In the genomic region with DNA sequence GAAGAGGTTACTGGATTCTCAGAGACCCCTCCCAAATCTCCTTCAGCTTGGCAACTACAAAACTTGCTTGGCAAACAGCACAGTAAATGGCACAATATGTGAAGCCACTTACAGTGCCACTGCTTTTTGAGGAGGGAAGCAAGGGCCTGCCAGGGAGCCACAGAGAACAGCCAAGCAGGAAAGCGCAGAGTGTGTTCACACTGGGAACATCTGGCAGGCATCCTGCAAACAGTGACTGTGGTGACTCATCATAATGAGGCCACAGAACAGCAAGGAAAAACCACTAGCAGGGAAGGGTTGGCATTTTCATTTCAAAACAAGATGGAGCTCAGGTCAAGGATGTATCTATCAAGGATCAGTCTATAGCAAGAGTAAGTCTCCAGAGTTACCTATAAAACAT, we compare ENCODE assay signal across 8 mouse cellular contexts. TPM values are rescaled to one million over a fixed set of nuclear protein-coding genes. Genes with fewer than 3 reads are reported as not detected.
DNase-seq lines count a peak whose midpoint lies in the region; ATAC-seq and TF ChIP-seq lines count a peak whose summit lies in the region.

No protein-coding gene starts in this region.

- H3K9ac ChIP-seq in midbrain, embryonic 14.5 days (replicated peaks; ENCODE audit: low read length), result no peak overlapping the region
- no peak overlapping the region for H3K9ac ChIP-seq in midbrain, embryonic 16.5 days (ENCODE audit: low read depth, low read length)
- H3K9ac ChIP-seq in liver, postnatal 0 days (replicated peaks), result 0 out of 2 replicates have a peak overlapping the region, but pooled peaks have one; percentile 13
- no peak overlapping the region for H3K9ac ChIP-seq in stomach, postnatal 0 days (ENCODE audit: low read length)
- no peak overlapping the region for H3K9ac ChIP-seq in forebrain, embryonic 11.5 days (ENCODE audit: low read length)

- H3K4me1 ChIP-seq in midbrain, embryonic 14.5 days (ENCODE audit: control insufficient read depth, insufficient read depth, low read length), result no peaks in the 10 kb centered on the region
- H3K4me1 ChIP-seq in midbrain, embryonic 16.5 days (ENCODE audit: control insufficient read depth, insufficient read depth, low read length), result no peaks in the 10 kb centered on the region
- H3K4me1 ChIP-seq in bone marrow macrophage, adult 2 months (ENCODE audit: control insufficient read depth, insufficient read depth, low read length), result peaks cover 57% of the 10 kb centered on the region
- peaks cover 48% of the 10 kb centered on the region for H3K4me1 ChIP-seq in liver, postnatal 0 days (ENCODE audit: insufficient read depth)
- peaks cover 8% of the 10 kb centered on the region; the same call in 1 of the 2 replicates for H3K4me1 ChIP-seq in stomach, postnatal 0 days (replicated peaks; ENCODE audit: control insufficient read depth, insufficient read depth)
- H3K4me1 ChIP-seq in forebrain, embryonic 11.5 days (replicated peaks; ENCODE audit: control insufficient read depth, insufficient read depth, low read length), result no peaks in the 10 kb centered on the region

- H3K4me2 ChIP-seq in midbrain, embryonic 14.5 days (ENCODE audit: low read length), result no peak overlapping the region
- H3K4me2 ChIP-seq in midbrain, embryonic 16.5 days (ENCODE audit: low read length), result no peak overlapping the region
- peak overlapping the region; percentile 1; the same call in 1 of the 2 replicates for H3K4me2 ChIP-seq in liver, postnatal 0 days (ENCODE audit: low read depth, low read length)
- no peak overlapping the region for H3K4me2 ChIP-seq in stomach, postnatal 0 days (replicated peaks; ENCODE audit: low read depth)
- no peak overlapping the region for H3K4me2 ChIP-seq in forebrain, embryonic 11.5 days (ENCODE audit: low read depth, low read length, severe bottlenecking)

- H3K27ac ChIP-seq in midbrain, embryonic 14.5 days (replicated peaks; ENCODE audit: low read depth, low read length), result no peak overlapping the region
- no peak overlapping the region for H3K27ac ChIP-seq in midbrain, embryonic 16.5 days (ENCODE audit: low read length)
- H3K27ac ChIP-seq in bone marrow macrophage, adult 2 months (ENCODE audit: insufficient read depth, low read depth, low read length), result peak overlapping the region; percentile 40
- H3K27ac ChIP-seq in liver, postnatal 0 days (ENCODE audit: low read depth), result peak overlapping the region; percentile 69
- peak overlapping the region; percentile 61; the same call in 1 of the 2 replicates for H3K27ac ChIP-seq in stomach, postnatal 0 days (replicated peaks)
- H3K27ac ChIP-seq in forebrain, embryonic 11.5 days (ENCODE audit: low read depth, low read length), result no peak overlapping the region

- DNase-seq in midbrain, embryonic 14.5 days, result peak; percentile 14
- peak; percentile 74 for DNase-seq in kidney, postnatal 10 days
- peak; percentile 66 for DNase-seq in liver, postnatal 0 days
- DNase-seq in stomach, postnatal 0 days (ENCODE audit: low spot score), result peak; percentile 69
- DNase-seq in forebrain, embryonic 11.5 days (ENCODE audit: low spot score), result no peak

- no peak for TF ChIP-seq POLR2A in bone marrow macrophage, adult 2 months (IDR thresholded peaks at IDR 0.05; ENCODE audit: borderline replicate concordance, low read depth, low read length)

- no peaks in the 10 kb centered on the region for H3K9me3 ChIP-seq in midbrain, embryonic 14.5 days (ENCODE audit: control insufficient read depth, low read length)
- no peaks in the 10 kb centered on the region for H3K9me3 ChIP-seq in midbrain, embryonic 16.5 days (replicated peaks; ENCODE audit: control insufficient read depth, low read length, poor library complexity, severe bottlenecking)
- no peaks in the 10 kb centered on the region for H3K9me3 ChIP-seq in liver, postnatal 0 days (ENCODE audit: low read length)
- no peaks in the 10 kb centered on the region for H3K9me3 ChIP-seq in stomach, postnatal 0 days (ENCODE audit: control insufficient read depth, low read length)
- no peaks in the 10 kb centered on the region for H3K9me3 ChIP-seq in forebrain, embryonic 11.5 days (ENCODE audit: control insufficient read depth, low read length)

- H3K27me3 ChIP-seq in midbrain, embryonic 14.5 days (ENCODE audit: control insufficient read depth, insufficient read depth, low read length), result no peaks in the 10 kb centered on the region
- H3K27me3 ChIP-seq in midbrain, embryonic 16.5 days (ENCODE audit: control insufficient read depth, insufficient read depth, low read depth, low read length), result no peaks in the 10 kb centered on the region
- no peaks in the 10 kb centered on the region for H3K27me3 ChIP-seq in liver, postnatal 0 days (ENCODE audit: insufficient read depth, low read length)
- H3K27me3 ChIP-seq in stomach, postnatal 0 days (ENCODE audit: control insufficient read depth, insufficient read depth, low read length), result no peaks in the 10 kb centered on the region
- H3K27me3 ChIP-seq in forebrain, embryonic 11.5 days (ENCODE audit: control insufficient read depth, insufficient read depth, low read length), result no peaks in the 10 kb centered on the region

- no peak overlapping the region for H3K4me3 ChIP-seq in midbrain, embryonic 14.5 days (replicated peaks; ENCODE audit: low read depth, low read length)
- no peak overlapping the region for H3K4me3 ChIP-seq in midbrain, embryonic 16.5 days (ENCODE audit: low read depth, low read length)
- H3K4me3 ChIP-seq in bone marrow macrophage, adult 2 months (ENCODE audit: insufficient read depth, low read length), result no peak overlapping the region
- H3K4me3 ChIP-seq in liver, postnatal 0 days (ENCODE audit: low read depth, low read length), result no peak overlapping the region
- H3K4me3 ChIP-seq in stomach, postnatal 0 days (ENCODE audit: low read depth, low read length), result no peak overlapping the region
- no peak overlapping the region for H3K4me3 ChIP-seq in forebrain, embryonic 11.5 days (ENCODE audit: low read depth, low read length)

- no peak for TF ChIP-seq CTCF in bone marrow macrophage, adult 2 months (IDR thresholded peaks at IDR 0.05; ENCODE audit: low read depth, low read length)
- TF ChIP-seq CTCF in liver, postnatal 0 days (IDR thresholded peaks at IDR 0.05; ENCODE audit: low read depth), result no peak
- no peak for TF ChIP-seq CTCF in stomach, postnatal 0 days (IDR thresholded peaks at IDR 0.05; ENCODE audit: low read depth)

- H3K36me3 ChIP-seq in midbrain, embryonic 14.5 days (ENCODE audit: control insufficient read depth, insufficient read depth, low read length), result no peaks in the 10 kb centered on the region
- no peaks in the 10 kb centered on the region for H3K36me3 ChIP-seq in midbrain, embryonic 16.5 days (ENCODE audit: control insufficient read depth, insufficient read depth, low read length)
- no peaks in the 10 kb centered on the region for H3K36me3 ChIP-seq in liver, postnatal 0 days (replicated peaks; ENCODE audit: insufficient read depth, low read length)
- no peaks in the 10 kb centered on the region for H3K36me3 ChIP-seq in stomach, postnatal 0 days (ENCODE audit: control insufficient read depth, insufficient read depth, low read length)
- H3K36me3 ChIP-seq in forebrain, embryonic 11.5 days (ENCODE audit: control insufficient read depth, insufficient read depth, low read length), result no peaks in the 10 kb centered on the region

- 83% methylated on average over 1 of the region's 1 CpGs for WGBS in midbrain, embryonic 14.5 days
- WGBS in midbrain, embryonic 16.5 days, result 67% methylated on average over 1 of the region's 1 CpGs
- WGBS in liver, postnatal 0 days (ENCODE audit: insufficient replicate concordance), result 43% methylated on average over 1 of the region's 1 CpGs
- 12% methylated on average over 1 of the region's 1 CpGs for WGBS in stomach, postnatal 0 days
- 79% methylated on average over 1 of the region's 1 CpGs for WGBS in forebrain, embryonic 11.5 days

- TF ChIP-seq EP300 in liver, postnatal 0 days (IDR thresholded peaks at IDR 0.05; ENCODE audit: low read depth), result no peak
- no peak for TF ChIP-seq EP300 in stomach, postnatal 0 days (optimal IDR thresholded peaks at IDR 0.05)

- no peak for ATAC-seq in midbrain, embryonic 14.5 days (ENCODE audit: low FRiP score, low TSS enrichment)
- no peak; the same call in 1 of the 2 replicates for ATAC-seq in midbrain, embryonic 16.5 days
- peak; percentile 81 for ATAC-seq in granulocyte monocyte progenitor cell, adult 5-6 weeks (replicated peaks; ENCODE audit: poor library complexity, severe bottlenecking)
- peak; percentile 82 for ATAC-seq in liver, postnatal 0 days
- peak; percentile 85 for ATAC-seq in stomach, postnatal 0 days (ENCODE audit: low FRiP score, low TSS enrichment)
- no peak for ATAC-seq in forebrain, embryonic 11.5 days (replicated peaks; ENCODE audit: low FRiP score)

RNA-seq across cellular contexts. Expression of a gene that starts 30.8 kb away (rescaled TPM):
- polyA plus RNA-seq in midbrain, embryonic 14.5 days (2014; fragmentation: Nextera tagmentation; extraction: Ambion mirVana), result 64.1 and 77.0 TPM in 2 replicates
- 74.9 and 85.3 TPM in 2 replicates for polyA plus RNA-seq in midbrain, embryonic 16.5 days (2015; fragmentation: Nextera tagmentation; extraction: Ambion mirVana)
- polyA plus RNA-seq in bone marrow macrophage, adult 2 months (2012; ENCODE audit: insufficient read depth, insufficient read length, missing spikeins), result 108 and 127 TPM in 2 replicates
- total RNA-seq in granulocyte monocyte progenitor cell, adult 5-6 weeks (2014; fragmentation: Nextera tagmentation), result 46.7 and 47.4 TPM in 2 replicates
- 52.4 and 57.7 TPM in 2 replicates for total RNA-seq in granulocyte monocyte progenitor cell, adult 5-6 weeks (2017)
- 33.9 and 51.2 TPM in 2 replicates for polyA plus RNA-seq in liver, postnatal 0 days (2015; fragmentation: Nextera tagmentation; extraction: Ambion mirVana)
- polyA plus RNA-seq in stomach, postnatal 0 days (2015; fragmentation: Nextera tagmentation; extraction: Ambion mirVana), result 34.1 and 34.3 TPM in 2 replicates
- polyA plus RNA-seq in forebrain, embryonic 11.5 days (2014; fragmentation: Nextera tagmentation; extraction: Ambion mirVana), result 46.6 and 46.7 TPM in 2 replicates

Comparison
In these comparisons a context has a peak if more than half of its experiments do, and no peak if none do; other contexts are left out.
1. ATAC-seq: peak in granulocyte monocyte progenitor cell, adult 5-6 weeks (single experiment), liver, postnatal 0 days (single experiment) and stomach, postnatal 0 days (single experiment); none in midbrain, embryonic 14.5 days (single experiment), midbrain, embryonic 16.5 days (single experiment) and forebrain, embryonic 11.5 days (single experiment).
2. H3K27ac ChIP-seq: peak in bone marrow macrophage, adult 2 months (single experiment), liver, postnatal 0 days (single experiment) and stomach, postnatal 0 days (single experiment); none in midbrain, embryonic 14.5 days (single experiment), midbrain, embryonic 16.5 days (single experiment) and forebrain, embryonic 11.5 days (single experiment).